Mouse (Mus musculus) natural killer cell, adult 2 months (primary cell): ENCODE measurements around the gene Gcsam.

Experiments used
- DNase-seq, 2 experiments: peaks; one replicate each; pipeline ENCODE4 v3.0.0; 2022; ENCODE audit warnings: low spot score in 2 of 2

Gcsam gene

DNA sequence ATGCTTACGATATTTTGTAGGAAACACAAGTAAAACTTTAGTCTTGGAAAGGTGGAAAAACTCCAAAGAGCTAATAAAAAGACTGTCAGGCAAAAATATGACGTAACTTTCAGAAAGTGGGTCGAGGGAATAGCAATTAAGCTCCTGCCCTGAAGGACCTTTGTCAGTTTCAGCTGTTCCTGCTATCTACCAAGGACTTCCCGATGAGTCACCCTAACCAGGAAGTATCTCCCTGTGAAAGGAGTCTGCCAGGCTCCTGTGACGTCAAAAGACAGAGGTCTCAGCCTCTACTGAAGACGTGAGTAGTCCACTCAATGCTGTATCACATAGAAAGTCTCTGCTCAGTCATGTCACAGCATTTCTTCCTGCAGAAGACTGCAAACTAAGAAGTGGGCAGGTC is 34.2 kb downstream of the Gcsam start:
- no peak for DNase-seq

DNA sequence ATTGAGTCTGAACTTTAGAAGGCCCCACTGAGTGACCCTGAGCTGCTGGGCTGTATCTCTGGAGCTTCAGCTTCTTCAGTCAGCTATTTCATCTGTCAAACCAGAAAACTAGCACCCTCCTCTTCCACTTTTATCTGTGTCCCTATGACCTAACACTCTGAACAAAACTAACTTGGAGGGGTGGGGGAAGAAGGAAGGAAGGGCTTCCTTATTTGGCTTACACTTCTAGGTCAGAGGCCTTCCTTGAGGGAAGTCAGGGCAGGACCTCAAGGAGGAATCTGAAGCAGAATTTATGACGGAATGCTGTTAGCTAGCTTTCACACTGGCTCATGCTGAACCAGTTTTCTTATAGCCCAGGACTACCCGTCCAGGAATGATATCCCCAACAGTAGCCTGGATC is 41.3 kb downstream of the Gcsam start:
- no peak for DNase-seq

DNA sequence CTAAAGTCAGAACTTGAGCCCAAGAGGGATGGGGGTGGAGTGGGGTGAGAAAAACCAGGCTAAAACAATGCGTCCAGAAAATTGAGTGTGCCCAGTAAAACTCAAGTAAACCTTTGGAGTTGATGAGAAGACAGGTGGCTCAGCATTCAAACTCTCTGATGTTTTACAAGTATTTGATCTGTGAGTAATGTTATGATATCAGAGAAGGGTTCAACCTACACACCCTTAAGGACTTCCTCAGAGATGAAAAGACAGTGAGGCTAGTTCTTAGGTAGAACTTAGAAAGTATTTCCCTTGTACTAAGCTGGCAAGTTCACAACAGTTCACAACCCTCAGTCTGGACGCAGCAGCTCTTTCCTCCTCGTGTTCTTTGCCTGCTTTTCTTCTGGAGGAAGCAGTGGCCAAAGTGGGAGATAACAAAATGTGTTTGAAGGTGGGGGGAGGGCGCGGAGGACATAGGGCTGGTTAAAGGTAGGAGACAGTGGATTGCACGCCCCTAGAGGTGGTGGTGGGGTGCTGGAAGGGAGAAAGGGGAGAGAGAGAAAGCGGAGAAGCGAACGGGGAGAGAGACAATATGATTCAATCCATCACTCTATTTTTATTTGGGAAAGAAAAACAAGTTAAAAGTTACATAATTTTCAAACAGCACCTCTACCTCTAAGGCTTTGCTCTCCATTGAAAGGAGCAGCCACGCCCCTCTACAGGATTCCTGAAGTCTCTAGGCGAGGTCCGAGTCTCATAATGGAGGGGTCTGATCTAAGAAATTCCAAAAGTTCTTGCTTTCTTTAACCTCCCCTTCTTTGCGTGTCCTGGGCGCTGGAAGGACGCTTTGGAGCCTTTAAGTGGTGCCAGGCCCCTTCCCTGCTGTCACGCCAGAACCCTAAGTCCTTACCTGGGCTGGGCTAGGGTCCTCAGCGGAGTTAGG is 43.1 kb downstream of the Gcsam start:
- DNase-seq = no peak

DNA sequence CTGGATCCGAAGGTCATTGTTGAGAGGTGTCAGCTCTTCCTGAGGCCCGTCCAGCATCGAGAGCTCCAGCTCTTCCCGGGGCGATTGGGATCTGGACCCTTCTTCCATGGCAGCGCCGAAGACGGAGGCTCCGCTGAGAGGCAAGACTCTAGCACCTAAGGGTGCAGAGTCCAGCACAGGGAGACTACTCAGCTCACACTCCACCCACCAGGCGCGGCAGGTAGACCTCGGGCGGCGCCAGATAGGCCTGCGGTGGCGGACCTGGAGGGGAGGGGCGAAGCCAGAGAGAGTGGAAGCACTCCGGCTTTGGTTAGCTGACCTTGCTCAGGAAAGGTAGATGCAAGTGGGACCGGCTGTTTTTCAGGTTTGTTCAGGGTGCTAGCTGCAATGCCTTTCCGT is 43.8 kb downstream of the Gcsam start, which contains the start of gene BC016579:
BC016579 (minus strand) TSS at position 135 of the 399 bp plus-strand sequence.
- DNase-seq = peak; percentile 1 to 12

GRCm38 (mm10) chr16:45654465-45654864 is 44.3 kb downstream of the Gcsam start:
- no peak for DNase-seq

- DNase-seq = no peak
Observed at GRCm38 (mm10) chr16:45657574-45658159, 47.5 kb downstream of the Gcsam start.

GRCm38 (mm10) chr16:45658248-45658647 is 48.1 kb downstream of the Gcsam start:
- no peak for DNase-seq

DNA sequence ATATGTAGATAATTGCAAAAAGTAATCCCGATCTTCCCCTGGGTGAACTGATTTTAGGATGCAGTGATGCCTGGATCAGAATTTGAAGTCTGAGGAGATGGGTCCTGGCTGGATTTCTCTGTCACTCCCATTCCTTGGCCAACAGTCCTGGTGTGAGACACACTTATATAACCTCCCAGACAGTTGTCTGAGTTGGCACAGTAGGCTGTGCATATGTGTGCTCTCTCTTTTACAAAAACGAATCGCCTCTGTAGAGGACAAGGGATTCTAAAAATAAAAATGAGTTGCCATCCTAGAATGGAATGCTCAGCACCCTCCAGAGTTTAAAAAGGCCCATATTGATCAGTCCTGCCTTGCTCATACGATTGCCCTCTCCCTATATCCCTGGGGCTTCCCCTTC is 49.4 kb downstream of the Gcsam start:
- DNase-seq = no peak

GRCm38 (mm10) chr16:45662381-45662780 is 52.2 kb downstream of the Gcsam start:
- no peak for DNase-seq

GRCm38 (mm10) chr16:45666136-45666535 is 56.0 kb downstream of the Gcsam start:
- peak in 1 of 2 experiments; percentile 3 for DNase-seq

DNA sequence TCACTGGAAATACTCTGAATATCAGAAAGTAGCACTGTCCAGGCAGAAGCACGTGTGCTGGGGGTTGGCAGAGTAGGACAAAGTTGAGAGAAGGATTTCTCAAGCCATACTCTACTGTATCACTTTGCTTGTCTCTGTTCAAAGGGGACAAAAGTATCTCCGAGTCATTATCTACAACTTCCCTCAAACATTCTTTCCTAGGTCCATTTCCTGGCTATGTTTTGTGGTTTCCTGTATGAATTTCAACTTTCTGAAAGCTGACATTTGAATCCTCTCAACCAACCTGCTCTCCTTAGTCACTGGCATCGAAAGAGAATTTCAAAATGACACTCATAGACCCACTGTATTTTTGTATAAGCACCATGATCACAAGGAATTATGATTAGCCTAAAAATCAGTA is 58.0 kb downstream of the Gcsam start:
- DNase-seq = no peak

DNA sequence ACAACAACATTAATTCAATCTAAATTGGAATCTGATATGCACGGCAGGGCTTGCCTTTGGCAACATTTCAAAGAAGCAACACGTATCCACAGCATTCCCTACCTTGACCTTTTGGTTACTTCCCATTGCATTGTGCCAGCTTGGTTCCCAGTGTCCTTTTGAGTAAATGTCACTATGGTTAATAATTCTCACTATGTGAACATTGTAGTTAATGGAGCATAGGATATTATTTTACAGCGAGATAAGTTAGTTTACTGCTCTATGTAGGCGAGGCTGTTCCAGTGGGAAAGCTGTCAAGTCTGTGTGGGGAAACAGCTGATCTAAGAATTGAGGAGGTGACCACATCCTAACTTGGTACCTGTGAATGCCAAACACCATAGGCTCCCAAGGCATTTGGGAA is 59.8 kb downstream of the Gcsam start:
- DNase-seq = no peak
